ENCODE assay signal across 25 mouse cellular contexts in the genomic region with DNA sequence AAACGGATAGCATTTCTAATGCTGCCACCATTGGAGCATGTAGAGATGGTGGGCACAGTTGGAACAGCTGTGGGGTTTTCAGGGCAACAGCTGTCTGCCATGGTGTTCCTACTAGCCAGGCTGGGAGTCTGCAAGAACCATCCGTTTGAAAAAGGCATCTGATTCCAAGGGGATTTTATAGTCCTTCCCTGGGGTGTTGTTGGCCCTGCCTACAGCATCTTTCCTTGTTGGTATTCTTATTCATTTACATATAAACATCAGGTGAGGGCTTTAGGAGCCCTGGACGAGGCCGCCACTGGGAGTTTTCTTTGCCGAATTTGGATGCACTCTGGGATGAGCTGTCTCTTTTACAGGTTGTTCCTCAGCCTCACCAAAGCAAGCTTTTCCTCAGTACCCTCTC. TPM values are rescaled to one million over a fixed set of nuclear protein-coding genes. Genes with fewer than 3 reads are reported as not detected.
"Had no signal": no experiment of that assay in that cellular context is flagged by ENCODE, and none has a peak within 500 bp of the region (broad histone marks: within the 10 kb centered on the region; RNA-seq: fewer than 3 reads in every experiment).

A gene (minus strand): TSS at position 101 of the 400 bp plus-strand sequence.

- DNase-seq: retina, postnatal 1 day; right cerebral cortex, adult 18-20 months; right cerebral cortex, postnatal 14 days; right cerebral cortex, postnatal 25 days; right cerebral cortex, postnatal 4 days; spleen, adult 18-20 months; thymus, adult 18-20 months; thymus, adult 2 months; thymus, postnatal 14 days; thymus, postnatal 25 days; thymus, postnatal 36 days; thymus, postnatal 4 days had no signal

- H3K4me3 ChIP-seq: neural tube, embryonic 13.5 days; neural tube, embryonic 15.5 days; stomach, embryonic 15.5 days had no signal

- H3K9me3 ChIP-seq: neural tube, embryonic 15.5 days; stomach, embryonic 15.5 days had no signal

- H3K4me1 ChIP-seq: neural tube, embryonic 13.5 days; neural tube, embryonic 15.5 days; stomach, embryonic 15.5 days had no signal

- H3K27me3 ChIP-seq: neural tube, embryonic 13.5 days; neural tube, embryonic 15.5 days; stomach, embryonic 15.5 days had no signal

- H3K27ac ChIP-seq: neural tube, embryonic 13.5 days; neural tube, embryonic 15.5 days; stomach, embryonic 15.5 days; stomach, postnatal 0 days had no signal

- H3K36me3 ChIP-seq: neural tube, embryonic 13.5 days; neural tube, embryonic 15.5 days; stomach, embryonic 15.5 days had no signal

RNA-seq across cellular contexts. Expression of the gene that starts here (rescaled TPM):
- total RNA-seq: neutrophil, adult 5-6 weeks had no signal
- polyA plus RNA-seq: neural tube, embryonic 13.5 days; neural tube, embryonic 14.5 days; neural tube, embryonic 15.5 days; small intestine, adult 2 months; spleen, adult 2 months; stomach, embryonic 14.5 days; stomach, embryonic 15.5 days; stomach, embryonic 16.5 days; stomach, postnatal 0 days; testis, adult 2 months; thymus, adult 2 months; thymus, postnatal 0 days; urinary bladder, adult 2 months had no signal
